Mouse (Mus musculus) lung, postnatal 0 days (tissue): Measurements from ENCODE around the gene Gsg1l2. TPM values are rescaled to one million over a fixed set of nuclear protein-coding genes. Genes with fewer than 3 reads are reported as not detected.

Source experiments
- ATAC-seq: fragments of 200-750 bp; cut with Nextera tagmentation; 2 replicates; pipeline ENCODE4 v1.8.0; 2017; ENCODE audit warnings: moderate library complexity
- DNase-seq: peaks from one replicate; pipeline ENCODE4 v3.0.0-alpha.2; 2016; ENCODE audit warnings: low spot score
- H3K27ac ChIP-seq: fragments of 300-500 bp; sonication (generic); 2 replicates; pipeline ENCODE4 v1.5.1; 2014; ENCODE audit warnings: antibody characterized with exemption, mild to moderate bottlenecking, low read length, mixed read lengths
- H3K27me3 ChIP-seq: fragments of 300-500 bp; sonication (generic); replicated peaks from 2 replicates; pipeline ENCODE4 v1.6.1; 2014; ENCODE audit warnings: low read length, mixed read lengths; ENCODE audit not compliant: insufficient read depth
- H3K36me3 ChIP-seq: fragments of 300-500 bp; sonication (generic); 2 replicates; pipeline ENCODE4 v1.6.1; 2014; ENCODE audit warnings: low read length, mixed read lengths; ENCODE audit not compliant: insufficient read depth
- H3K4me1 ChIP-seq: fragments of 300-500 bp; sonication (generic); 2 replicates; pipeline ENCODE4 v1.6.1; 2014; ENCODE audit warnings: antibody characterized with exemption, low read depth, low read length, mixed read lengths; ENCODE audit not compliant: insufficient read depth
- H3K4me2 ChIP-seq: fragments of 300-500 bp; sonication (generic); replicated peaks from 2 replicates; pipeline ENCODE4 v1.6.1; 2014; ENCODE audit warnings: low read depth, mild to moderate bottlenecking, low read length, moderate library complexity, mixed read lengths
- H3K4me3 ChIP-seq: fragments of 300-500 bp; sonication (generic); 2 replicates; pipeline ENCODE4 v1.5.1; 2014; ENCODE audit warnings: low read depth, low read length
- H3K9ac ChIP-seq: fragments of 300-500 bp; sonication (generic); replicated peaks from 2 replicates; pipeline ENCODE4 v1.6.1; 2014; ENCODE audit warnings: low read depth, mild to moderate bottlenecking
- H3K9me3 ChIP-seq: fragments of 300-500 bp; sonication (generic); 2 replicates; pipeline ENCODE4 v1.6.1; 2016; ENCODE audit warnings: low read length, mixed read lengths
- CTCF ChIP-seq: IDR thresholded peaks from 2 replicates; pipeline ENCODE4 v1.5.1; 2016; ENCODE audit warnings: antibody characterized with exemption, mild to moderate bottlenecking
- EP300 ChIP-seq: IDR thresholded peaks from 2 replicates; pipeline ENCODE4 v1.6.1; 2016; ENCODE audit warnings: antibody characterized with exemption, mild to moderate bottlenecking, control low read depth
- WGBS: fragments of 180-500 bp; shearing (Covaris S2); extraction: QIAGEN DNeasy Blood & Tissue Kit; methylation state at CpG from one replicate; pipeline ENCODE4 v1.1.7; 2014; 5-methylcytosine and 5-hydroxymethylcytosine counted together
- polyA plus RNA-seq: library from polyadenylated mRNA; unstranded; fragments of >200 nt; fragmentation: Nextera tagmentation; extraction: Ambion mirVana; gene quantifications from 2 replicates; pipeline ENCODE4 v1.2.1, GENCODE M21; 2015

The Gsg1l2 gene
- polyA plus RNA-seq, 1 experiment from 2014 or later, result not detected

GRCm38 (mm10) chr11:67738846-67739490 lies 35.4 kb upstream of the Gsg1l2 start:
- ATAC-seq (no peak), DNase-seq (no peak)
- H3K4me3 ChIP-seq, result no peak overlapping the region
- no peak overlapping the region for H3K27ac ChIP-seq
- no peaks in the 10 kb centered on the region for H3K27me3 ChIP-seq
- 67% methylated on average over 5 of the region's 5 CpGs for WGBS
- H3K9me3 ChIP-seq, result no peaks in the 10 kb centered on the region
- TF ChIP-seq EP300, result no peak
- no peak for TF ChIP-seq CTCF
- no peak overlapping the region for H3K9ac ChIP-seq
- no peak overlapping the region for H3K4me2 ChIP-seq
- H3K4me1 ChIP-seq, result no peaks in the 10 kb centered on the region
- H3K36me3 ChIP-seq, result no peaks in the 10 kb centered on the region

- no peak overlapping the region for H3K4me2 ChIP-seq
- no peak overlapping the region for H3K9ac ChIP-seq
- H3K9me3 ChIP-seq, result no peaks in the 10 kb centered on the region
- no peak for DNase-seq
- no peaks in the 10 kb centered on the region for H3K36me3 ChIP-seq
- H3K4me3 ChIP-seq, result no peak overlapping the region
- no peak for TF ChIP-seq EP300
- peak; percentile 22; the same call in 1 of the 2 replicates for TF ChIP-seq CTCF
- H3K27ac ChIP-seq, result no peak overlapping the region
- no peak for ATAC-seq
- H3K4me1 ChIP-seq, result no peaks in the 10 kb centered on the region
- H3K27me3 ChIP-seq, result no peaks in the 10 kb centered on the region
Observed at GRCm38 (mm10) chr11:67741569-67741968, 32.8 kb upstream of the Gsg1l2 start.

GRCm38 (mm10) chr11:67756287-67756686 lies 18.1 kb upstream of the Gsg1l2 start:
- TF ChIP-seq CTCF (no peak), EP300 (no peak)
- no peaks in the 10 kb centered on the region for H3K4me1 ChIP-seq
- H3K27ac ChIP-seq, result no peak overlapping the region
- ATAC-seq, result no peak
- H3K4me3 ChIP-seq, result no peak overlapping the region
- no peak for DNase-seq
- WGBS, result 91% methylated on average over 1 of the region's 1 CpGs
- no peak overlapping the region for H3K9ac ChIP-seq
- no peak overlapping the region for H3K4me2 ChIP-seq
- no peaks in the 10 kb centered on the region for H3K36me3 ChIP-seq
- no peaks in the 10 kb centered on the region for H3K27me3 ChIP-seq
- no peaks in the 10 kb centered on the region for H3K9me3 ChIP-seq

- Histone ChIP-seq H3K4me2 (no peak overlapping the region), H3K4me3 (no peak overlapping the region), H3K36me3 (no peaks in the 10 kb centered on the region), H3K27me3 (no peaks in the 10 kb centered on the region), H3K9me3 (no peaks in the 10 kb centered on the region), H3K27ac (no peak overlapping the region), H3K4me1 (no peaks in the 10 kb centered on the region), H3K9ac (no peak overlapping the region)
- 0 out of 2 replicates have a peak, but pooled peaks have one; percentile 25 for ATAC-seq
- WGBS, result 53% methylated on average over 15 of the region's 15 CpGs
- DNase-seq, result no peak
- TF ChIP-seq EP300 (no peak), CTCF (peak; percentile 51)
Observed at GRCm38 (mm10) chr11:67757373-67758167, 16.8 kb upstream of the Gsg1l2 start.

GRCm38 (mm10) chr11:67771053-67771452 lies 3.4 kb upstream of the Gsg1l2 start, which contains the start of gene Glp2r:
TSS of gene Glp2r (minus strand) at chr11:67771153.
- H3K9ac ChIP-seq, result no peak within 1 kb of the TSS
- no peaks in the 10 kb centered on the region for H3K4me1 ChIP-seq
- no peak within 1 kb of the TSS for H3K4me2 ChIP-seq
- H3K27ac ChIP-seq, result no peak within 1 kb of the TSS
- H3K36me3 ChIP-seq, result no peaks in the 10 kb centered on the region
- TF ChIP-seq EP300 (no peak), CTCF (no peak)
- H3K9me3 ChIP-seq, result no peaks in the 10 kb centered on the region
- H3K4me3 ChIP-seq, result no peak within 1 kb of the TSS
- DNase-seq, result no peak
- no peak for ATAC-seq
- no peaks in the 10 kb centered on the region for H3K27me3 ChIP-seq
- WGBS, result 46% methylated on average over 14 of the region's 14 CpGs

GRCm38 (mm10) chr11:67771691-67772090 lies 2.7 kb upstream of the Gsg1l2 start:
- ATAC-seq, result no peak
- Histone ChIP-seq H3K27me3 (no peaks in the 10 kb centered on the region), H3K9ac (no peak overlapping the region), H3K4me3 (no peak overlapping the region), H3K4me1 (no peaks in the 10 kb centered on the region), H3K4me2 (no peak overlapping the region), H3K36me3 (no peaks in the 10 kb centered on the region), H3K9me3 (no peaks in the 10 kb centered on the region), H3K27ac (no peak overlapping the region)
- TF ChIP-seq EP300, result no peak
- no peak for TF ChIP-seq CTCF
- DNase-seq, result no peak
- WGBS, result 64% methylated on average over 2 of the region's 2 CpGs
